Mouse (Mus musculus) right cerebral cortex, postnatal 25 days (tissue): ENCODE data around the gene Tor1aip1.
A peak's percentile ranks its signal among the peaks of the same experiment; 100 is the strongest.
"Not testable (repeated sequence)": the region's sequence is repeated elsewhere in the genome, so short reads cannot be mapped to it uniquely, and the experiment has no call there.

Experiments used
- DNase-seq: peaks from one replicate; pipeline ENCODE4 v3.0.0; 2022

Gene Tor1aip1

DNA sequence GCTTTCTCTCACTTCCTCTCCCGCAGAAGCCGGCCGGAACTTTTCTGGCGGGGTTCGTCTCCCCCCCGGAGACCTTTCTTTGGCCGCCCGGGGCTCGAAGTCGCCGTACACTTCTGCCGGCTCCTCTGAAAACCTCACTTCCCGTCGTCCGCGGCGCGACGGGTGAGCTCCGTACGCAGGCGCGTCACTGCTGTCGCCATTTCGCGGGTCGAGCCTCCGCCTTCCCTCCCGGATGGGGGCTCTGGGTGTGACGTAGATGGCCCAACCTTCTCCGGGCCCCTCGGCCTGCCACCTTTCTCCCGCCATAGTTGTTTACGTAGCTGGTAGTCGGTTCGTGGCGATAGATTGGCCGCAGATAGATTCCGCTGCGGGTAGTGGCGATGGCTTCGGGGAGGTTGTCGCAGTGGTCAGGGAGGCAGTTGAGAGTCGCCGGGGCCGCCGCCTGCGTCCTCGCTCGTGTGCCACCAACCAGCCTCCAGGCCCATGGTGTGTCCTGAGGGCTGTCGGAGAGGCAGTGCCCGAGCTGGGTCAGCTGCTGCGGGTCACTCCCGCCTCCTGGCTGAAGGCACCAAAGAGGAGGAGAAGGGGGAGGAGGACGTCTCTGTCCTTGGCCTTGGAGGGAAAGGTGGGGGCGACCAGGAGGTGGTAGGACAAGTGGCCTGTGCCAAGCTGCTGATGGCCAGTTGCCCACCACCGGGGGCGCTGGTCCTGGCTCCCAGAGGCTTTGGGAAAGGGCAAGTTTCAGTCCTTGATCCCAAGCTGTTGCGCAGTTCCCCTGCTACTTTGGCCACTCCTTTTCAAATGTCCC, at the start of gene Tor1aip1:
Tor1aip1 (minus strand) TSS at position 551 of the 808 bp plus-strand sequence.
- peak; percentile 99 for DNase-seq

DNA sequence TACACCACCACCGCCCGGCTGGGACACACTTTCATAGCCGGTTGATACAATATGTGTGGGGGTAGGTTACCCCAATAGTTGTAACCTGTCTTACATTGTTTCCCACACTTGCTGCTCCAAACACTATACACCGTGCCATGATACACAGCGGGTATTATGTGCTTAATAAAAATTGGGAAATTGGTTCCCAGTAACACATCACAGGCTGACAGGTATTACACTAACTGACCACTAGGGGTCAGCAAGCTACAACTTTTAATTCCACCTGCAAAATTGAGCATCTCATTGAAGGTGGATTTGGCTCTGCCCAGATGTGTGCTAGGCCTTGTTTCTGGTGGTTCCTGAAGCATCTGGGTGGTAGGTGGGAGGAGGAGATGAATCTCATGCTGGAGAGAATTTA, 49.5 kb upstream of the Tor1aip1 start:
- DNase-seq: peak; percentile 16

DNA sequence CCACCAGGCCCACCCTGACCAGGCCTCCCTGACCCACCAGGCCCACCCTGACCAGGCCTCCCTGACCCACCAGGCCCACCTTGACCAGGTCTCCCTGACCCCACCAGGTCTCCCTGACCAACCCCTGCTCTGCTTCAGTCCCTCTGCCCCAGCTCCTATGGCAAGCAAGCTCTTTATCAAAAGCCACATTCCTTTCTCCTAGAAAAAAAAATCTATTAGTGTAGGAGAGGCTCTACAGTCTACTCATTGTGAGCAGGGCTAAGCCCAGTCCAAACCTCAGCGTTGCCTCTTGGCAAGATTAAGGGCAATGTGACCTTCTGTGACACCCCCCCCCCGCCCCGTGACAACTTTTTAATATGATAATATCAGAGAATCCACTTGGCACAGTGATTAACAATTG, 48.3 kb upstream of the Tor1aip1 start:
- DNase-seq: no peak

DNA sequence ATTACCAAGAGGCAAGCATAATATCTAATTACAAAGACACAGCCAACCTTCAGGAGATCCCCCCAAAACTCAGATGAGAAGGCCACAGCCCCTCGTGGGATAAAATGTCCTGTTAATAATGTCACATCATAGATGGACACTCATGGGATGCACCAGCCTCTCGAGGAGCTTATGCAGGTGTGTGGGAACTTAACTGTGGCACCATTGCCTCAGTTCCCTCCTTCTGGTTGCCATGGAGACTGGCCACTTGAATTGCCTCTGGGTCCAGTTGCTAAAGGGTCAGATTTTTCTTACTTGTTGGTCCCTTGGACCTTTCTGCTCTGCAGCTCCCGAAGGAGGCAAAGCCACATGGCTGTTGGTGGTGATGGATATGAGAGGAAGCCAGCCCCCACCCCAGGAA, 41.4 kb upstream of the Tor1aip1 start:
- DNase-seq: no peak

DNA sequence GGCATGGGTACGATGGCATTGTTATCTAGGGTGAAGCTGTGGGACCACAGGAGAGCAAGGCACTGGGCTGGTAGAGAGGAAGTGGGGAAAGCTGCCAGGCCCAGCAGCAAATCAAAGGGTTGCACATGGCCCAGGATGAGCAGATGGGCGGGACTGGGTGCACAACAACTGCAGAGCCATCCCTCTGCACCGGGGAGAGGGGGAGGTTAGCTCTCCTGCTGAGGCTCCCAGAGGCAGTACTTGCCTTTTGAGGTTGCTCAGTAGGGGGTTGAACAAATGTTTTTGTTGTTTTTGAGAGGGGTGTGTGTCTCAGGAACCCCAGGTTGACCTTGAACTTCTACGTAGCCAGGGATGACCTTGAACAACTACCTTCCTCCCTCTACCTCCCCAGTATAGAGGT, 40.2 kb upstream of the Tor1aip1 start:
- no peak for DNase-seq

DNA sequence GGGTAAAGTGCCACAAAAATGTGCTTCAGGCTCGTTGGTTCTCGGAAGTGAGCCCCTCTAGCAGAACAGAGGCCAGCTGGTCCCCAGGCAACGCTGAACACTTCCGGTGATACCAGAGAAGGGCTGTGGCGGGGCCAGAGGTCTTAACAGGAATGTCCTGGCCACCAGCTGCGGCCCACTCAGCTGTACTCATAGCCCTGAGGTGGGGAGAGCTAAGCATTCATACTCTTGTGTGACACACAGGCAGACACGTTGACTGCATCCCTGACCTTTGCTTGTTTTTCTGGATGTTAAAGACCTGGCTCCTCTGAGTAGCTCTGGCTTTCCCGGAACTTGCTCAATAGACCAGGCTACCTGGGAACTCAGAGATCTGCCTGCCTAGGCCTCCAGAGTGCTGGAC, 38.3 kb upstream of the Tor1aip1 start:
- no peak for DNase-seq

DNA sequence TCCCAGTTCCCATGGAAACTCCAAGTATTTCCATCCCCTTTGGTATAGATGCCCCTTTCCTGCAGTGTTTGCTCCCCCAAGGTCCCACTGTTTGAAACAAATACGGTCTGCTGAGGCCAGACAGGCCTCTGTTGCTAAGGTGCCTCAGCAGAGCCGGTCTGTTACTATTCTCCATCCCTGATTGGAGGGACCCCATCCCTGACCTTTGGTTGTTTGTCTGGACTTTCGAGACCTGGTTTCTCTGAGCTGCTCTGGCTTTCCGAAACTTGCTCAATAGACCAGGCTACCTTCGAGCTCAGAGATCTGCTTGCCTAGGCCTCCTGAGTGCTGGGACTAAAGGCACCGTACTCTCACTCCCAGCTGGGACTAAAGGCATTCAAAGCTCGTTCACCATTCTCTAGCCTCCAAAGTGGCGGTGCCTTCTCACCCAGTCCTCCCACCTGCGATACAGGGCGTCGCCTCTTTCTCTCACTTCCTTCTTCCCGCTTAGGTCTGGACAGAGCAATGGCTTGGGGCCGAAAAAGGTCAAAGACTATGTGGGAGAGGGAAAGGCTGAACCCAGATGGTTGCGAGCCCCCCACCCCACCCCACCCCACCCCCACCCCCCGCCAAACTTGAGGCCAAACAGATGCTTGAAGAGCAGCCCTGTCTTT, 37.0 kb upstream of the Tor1aip1 start:
- no peak for DNase-seq

DNA sequence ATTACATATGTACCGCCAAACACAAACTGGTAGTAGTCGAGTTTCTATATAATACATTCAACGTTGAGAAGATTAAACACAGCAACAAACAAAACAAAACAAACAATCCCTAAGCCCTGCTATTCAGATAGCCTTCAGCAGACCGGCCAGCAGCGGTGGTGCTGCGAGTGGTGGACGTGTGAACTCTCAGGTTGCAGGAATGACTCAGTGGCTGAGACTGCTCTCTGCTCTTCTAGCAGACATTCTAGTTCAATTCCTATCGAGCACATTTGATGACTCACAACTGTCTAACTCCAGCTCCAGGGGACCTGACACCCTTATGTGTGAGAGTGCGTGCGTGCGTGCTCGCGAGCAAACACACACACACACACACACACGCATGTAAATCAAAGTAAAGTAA, 33.8 kb upstream of the Tor1aip1 start:
- no peak for DNase-seq

DNA sequence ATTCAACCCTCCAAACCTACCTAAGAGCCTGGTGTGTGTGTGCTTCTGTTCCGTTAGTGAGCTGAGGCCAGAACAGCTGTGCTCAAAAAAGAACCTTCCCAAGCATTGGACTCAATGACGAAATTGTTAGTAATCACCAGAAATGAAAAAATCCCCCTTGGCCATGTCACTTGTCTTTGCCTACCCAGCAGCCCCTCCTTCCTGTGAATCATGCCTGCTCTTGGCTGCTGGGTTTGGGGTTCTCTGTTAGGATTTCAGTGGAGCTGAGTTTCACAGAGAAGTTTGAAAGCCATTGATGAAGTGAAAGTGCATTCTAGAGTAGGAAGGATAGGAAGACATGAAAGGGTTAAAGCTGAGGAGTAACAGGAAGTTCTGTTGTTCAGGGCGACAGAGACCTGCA, 29.9 kb upstream of the Tor1aip1 start:
- DNase-seq: no peak

DNA sequence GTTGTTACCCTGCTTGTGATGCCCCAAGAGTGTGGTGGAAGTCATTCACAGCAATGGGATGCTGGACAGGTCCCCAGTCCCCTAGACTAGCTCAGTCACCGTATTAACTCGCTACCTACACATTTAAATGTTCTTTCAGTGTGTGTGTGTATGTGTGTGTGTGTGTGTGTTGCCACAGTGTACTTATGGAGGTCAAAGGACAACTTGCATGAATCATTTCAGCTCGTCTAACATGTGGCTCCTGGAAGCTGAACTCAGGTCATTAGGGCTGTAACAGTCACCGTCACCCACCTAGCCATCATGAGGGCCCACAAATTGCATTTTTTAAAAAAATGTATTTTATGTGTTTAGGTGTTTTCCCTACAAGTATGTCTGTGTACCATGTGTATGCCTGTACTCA, 25.9 kb upstream of the Tor1aip1 start:
- DNase-seq: no peak

DNA sequence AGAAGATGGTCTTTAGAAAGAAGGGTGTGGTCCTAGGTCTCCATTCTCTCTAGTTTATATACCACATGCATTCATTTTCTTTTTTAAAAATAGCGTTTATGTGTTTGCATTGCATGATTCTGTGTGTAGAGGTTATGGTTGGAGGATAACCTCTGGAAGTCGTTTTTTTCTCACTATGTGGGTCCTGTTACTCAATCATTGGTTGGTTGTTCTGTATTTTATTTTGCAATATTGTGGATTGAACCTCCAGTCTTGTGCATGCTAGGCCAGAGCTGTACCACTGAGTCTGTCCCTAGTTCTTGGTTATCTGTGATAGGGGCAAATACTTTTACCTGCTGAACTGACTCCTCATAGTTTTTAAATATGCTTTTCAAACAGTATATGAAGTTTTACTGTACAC, 21.9 kb upstream of the Tor1aip1 start:
- DNase-seq: no peak

DNA sequence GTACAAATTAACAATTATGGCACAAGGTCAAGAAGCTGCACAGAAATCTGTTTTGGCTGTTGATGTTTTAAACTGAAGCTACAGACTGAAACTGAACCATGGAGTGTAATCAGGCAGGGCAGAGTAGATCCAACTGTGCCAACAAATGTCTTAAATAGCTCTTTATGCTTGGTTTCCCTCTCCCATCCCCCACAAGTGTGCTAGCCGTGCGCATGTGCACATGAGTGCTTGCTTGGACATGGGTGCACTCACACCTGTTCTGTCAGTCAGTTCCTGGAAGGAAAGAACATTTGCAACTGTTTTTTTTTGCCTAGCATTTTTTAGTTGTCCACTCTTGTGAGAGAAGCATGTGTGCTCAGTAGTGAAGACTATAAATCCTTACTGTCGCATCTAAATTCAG, 10.4 kb upstream of the Tor1aip1 start:
- DNase-seq: no peak

DNA sequence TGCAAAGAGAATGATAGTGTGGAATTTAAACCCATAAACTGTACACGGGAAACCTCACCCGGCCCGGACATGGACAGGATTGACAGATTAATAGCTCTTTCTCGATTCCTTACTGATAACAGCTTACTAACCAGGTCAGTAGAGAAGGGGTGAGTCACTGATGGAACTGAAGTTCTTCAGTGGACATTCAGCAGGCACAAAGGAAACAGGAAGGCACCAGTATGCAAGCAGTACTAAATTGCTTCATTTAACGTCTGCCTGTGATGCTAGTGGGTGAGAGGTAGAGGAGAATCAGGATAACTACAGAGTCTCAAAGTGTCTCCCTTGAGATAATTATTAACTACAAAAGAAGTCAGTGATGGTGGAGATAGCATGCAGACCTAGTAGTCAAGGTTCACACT, 7.9 kb upstream of the Tor1aip1 start:
- DNase-seq: no peak

DNA sequence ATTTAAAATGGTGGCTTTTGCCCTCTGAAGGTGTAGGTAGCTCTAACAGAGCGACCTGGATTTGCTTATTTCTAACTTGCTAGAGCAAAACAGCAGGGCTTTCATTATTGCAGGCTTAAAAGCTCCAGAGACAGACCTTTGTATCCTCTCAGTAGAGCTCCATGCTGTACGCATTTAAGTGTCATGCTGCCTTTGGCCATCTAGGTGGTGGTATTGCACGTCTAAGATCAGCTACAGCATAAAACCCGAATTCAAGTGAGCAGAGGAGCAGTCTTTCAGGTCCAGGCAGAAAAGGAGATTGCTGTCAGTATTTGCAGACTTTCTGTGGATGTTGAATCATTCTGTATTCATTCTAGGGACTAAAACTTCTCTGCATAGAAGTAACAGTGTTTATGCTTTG, 6.7 kb upstream of the Tor1aip1 start:
- DNase-seq: no peak

DNA sequence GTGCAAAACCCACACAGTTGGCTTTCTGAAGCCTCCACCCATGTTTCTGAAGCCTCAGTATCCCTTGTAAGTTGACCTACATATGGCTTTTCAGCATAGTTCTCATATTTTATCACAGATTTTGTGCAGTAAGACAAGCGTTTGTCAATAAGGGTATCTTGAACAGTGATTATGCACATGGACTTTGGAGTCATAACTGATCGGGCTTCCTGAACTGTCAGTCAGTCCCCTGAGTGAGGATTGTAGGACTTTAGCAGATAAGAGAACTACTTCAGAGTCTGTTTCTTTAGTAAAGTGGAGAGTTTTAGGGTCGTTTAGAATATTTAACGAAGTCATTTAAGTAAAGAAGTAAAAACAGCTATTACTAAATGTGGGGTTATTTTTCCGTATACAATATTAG, 6.2 kb upstream of the Tor1aip1 start:
- DNase-seq: no peak

DNA sequence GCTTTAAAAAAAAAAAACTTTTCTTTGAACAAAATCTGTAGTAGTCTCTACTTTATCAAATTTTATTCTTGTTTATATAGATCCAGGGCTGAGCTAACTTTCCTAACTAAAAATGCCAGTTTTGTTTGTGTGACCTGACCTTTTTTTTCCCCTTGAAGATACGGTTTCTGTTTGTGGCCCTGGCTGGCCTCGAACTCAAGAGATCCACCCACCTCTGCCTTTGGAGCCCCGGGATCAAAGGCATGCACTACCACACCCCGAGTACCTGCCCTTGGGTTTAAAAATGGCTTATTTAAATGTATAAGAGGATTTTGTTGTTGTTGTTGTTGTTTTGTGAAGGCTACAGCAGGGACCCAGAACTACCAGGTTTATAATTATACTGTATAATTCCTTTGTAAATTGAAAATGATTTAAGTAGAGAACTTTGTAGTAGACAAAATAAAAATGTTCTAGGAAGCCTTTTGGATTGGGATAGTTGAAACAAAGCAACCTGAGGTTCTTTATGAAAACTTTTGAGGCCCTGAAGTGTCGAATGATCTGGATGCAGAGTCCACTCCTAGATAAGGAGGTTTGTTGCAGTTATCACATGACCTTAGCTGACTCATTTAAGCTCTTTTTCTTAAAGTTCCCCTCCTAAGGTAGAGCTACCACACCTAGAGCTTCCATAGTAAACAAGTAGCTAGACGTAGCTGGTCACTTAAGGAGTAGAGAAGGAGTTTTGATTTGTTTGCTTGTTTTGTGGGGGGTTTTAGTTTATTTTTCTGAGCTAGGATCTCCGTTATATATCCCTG, 5.4 kb upstream of the Tor1aip1 start:
- no peak for DNase-seq

DNA sequence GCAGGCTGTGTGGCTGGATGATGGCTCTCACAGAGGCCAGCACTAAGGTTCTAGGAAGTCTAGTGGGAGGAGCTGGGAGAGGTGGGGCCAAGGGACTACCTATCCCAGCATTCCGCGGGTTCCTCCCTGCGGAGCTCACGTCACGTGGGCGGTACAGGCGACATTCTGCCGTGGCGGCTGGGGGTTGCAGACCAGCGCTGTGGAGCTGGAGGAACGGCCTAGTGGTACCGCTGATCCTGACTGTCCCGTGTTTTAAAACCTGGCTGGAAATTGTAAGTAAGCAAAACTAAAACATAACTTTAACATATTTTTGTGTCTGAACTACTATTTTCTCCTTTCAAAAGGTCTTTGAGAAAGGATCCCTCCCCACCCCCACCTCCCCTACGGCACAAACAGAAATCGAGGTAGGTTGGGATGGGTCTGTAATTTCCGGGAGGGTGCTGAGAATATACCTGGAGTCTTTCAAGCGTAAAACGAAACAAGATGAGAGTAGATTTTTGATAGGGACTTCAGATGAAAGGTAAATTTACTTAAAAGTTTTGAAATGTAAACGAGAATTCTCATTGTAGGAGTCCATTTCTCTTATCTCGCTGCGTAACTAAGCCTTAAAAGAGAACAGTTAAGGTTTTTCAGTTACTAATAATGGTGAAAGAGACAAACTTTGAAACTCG, 4.6 kb upstream of the Tor1aip1 start:
- DNase-seq: peak; percentile 89

DNA sequence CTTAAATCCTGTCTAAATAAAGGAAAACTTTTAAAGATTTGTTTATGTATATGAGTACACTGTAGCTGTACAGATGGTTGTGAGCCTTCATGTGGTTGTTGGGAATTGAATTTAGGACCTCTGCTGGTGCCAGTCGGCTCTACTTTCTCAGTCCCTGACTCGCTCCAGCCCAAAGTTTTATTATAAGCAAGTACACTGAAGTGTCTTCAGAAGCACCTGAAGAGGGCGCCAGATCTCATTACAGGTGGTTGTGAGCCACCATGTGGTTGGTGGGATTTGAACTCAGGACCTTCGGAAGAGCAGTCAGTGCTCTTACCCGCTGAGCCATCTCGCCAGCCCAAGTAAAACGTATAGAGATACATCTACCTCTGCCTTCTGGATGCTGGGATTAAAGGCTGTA, 3.7 kb upstream of the Tor1aip1 start:
- DNase-seq: not testable (repeated sequence)

DNA sequence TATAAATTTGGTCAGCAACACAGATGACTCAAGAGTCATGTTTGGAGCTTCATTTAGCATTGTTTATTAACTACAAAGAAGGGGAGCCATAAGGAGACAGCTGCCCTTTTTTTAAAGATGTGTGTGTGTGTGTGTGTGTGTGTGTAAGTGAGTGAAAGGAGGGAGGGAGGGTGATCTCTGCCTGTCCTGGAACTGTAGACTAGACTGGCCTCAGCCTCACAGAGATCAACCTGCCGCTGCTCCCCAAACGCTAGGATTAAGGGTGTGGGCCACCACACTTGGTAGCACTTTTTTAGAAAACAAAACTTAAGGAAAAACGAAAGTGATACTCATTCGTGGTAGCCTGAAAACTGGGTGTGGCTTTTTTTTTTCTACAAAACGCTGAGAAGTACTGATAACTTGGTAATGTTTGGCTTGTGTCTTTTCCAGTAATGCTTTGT, 884 bp upstream of the Tor1aip1 start:
- no peak for DNase-seq

DNA sequence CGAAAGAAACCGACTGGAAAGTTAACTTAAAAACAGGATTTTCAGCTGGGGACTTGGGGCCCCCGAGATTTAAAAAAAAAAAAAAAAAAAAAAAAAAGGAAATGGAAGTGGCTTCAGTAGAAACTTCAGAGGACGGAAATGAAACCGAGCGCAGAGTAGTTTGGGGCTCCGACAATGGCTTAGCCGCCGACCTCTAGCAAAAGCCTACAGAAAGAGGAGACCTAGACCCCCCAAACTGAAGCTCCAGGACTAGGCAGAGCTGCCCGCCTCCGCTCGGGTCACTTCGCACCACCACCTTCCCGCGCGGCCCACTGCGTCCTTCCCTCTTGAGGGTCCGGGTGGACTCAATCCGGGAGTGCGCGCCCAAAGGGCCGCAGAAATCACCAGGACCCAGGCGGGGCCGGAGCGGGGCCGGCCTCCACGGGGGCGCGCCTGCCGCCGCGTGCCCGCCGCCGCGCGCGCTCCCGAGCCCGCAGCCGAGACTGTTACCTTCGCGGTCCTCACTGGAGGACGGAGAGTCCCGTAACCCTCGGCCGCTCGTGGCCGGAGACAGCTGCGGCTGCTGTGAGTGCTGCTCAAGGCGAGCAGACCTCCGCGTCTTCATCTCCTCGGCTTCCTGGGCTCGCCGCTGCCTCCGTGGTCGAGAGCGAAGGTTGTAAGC, 881 bp downstream of the Tor1aip1 start, which contains the start of gene Tor1aip2:
Tor1aip2 (plus strand) TSS at position 135 of the 661 bp plus-strand sequence.
- DNase-seq: no peak

DNA sequence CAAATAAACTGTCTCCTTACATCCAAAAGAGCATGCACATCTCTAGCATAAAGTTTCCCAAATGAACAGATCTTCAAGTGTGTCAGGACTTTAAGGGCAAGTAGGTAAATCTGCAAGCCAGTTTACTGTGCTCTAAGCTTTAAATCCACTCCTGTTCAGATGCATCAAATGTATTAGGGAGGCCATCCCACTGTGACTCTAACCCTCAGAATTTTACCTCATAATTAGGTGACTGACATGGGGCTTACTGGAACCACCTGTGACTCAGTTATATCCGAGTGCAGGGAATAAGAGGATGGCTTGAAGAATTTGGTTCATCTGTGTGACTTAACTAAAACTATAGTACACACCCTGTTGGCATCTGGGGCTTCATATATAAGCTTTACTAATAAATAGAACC, 1.6 kb downstream of the Tor1aip1 start:
- no peak for DNase-seq

DNA sequence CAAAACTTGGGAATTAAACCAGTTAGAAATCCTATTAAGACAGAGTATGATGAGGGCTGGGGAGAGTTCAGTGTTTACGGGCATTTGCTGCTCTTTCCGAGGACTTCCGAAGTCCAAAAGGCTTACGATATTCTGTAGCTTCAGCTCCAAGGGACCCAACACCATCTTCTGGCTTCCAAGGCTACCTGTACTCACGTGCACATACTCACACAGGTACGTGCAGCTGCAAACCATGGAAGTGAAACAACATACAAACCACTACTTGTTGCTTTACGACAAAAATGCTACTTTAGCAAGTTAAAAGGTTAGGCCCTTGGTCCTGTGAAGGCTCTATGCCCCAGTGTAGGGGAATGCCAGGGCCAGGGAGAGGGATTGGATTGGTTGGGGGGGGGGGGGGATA, 2.4 kb downstream of the Tor1aip1 start:
- DNase-seq: no peak
